Mouse (Mus musculus) heart, embryonic 16.5 days (tissue): ENCODE measurements around the gene Mamstr. TPM values are rescaled to one million over a fixed set of nuclear protein-coding genes. Genes with fewer than 3 reads are reported as not detected.
"Not testable (repeated sequence)": the region's sequence is repeated elsewhere in the genome, so short reads cannot be mapped to it uniquely, and the experiment has no call there.

Experiments used
- ATAC-seq: fragments of 200-750 bp; cut with Nextera tagmentation; replicated peaks from 2 replicates; pipeline ENCODE4 v1.8.0; 2017; ENCODE audit warnings: moderate number of reproducible peaks; ENCODE audit not compliant: insufficient read depth, low FRiP score; ENCODE audit errors: extremely low read depth
- H3K27ac ChIP-seq: fragments of 300-500 bp; sonication (generic); 2 replicates; pipeline ENCODE4 v1.5.1; 2014; ENCODE audit warnings: mild to moderate bottlenecking, low read length, control low read depth, moderate library complexity
- H3K27me3 ChIP-seq: fragments of 300-500 bp; sonication (generic); 2 replicates; pipeline ENCODE4 v1.6.1; 2014; ENCODE audit warnings: low read length, mixed read lengths; ENCODE audit not compliant: control insufficient read depth, insufficient read depth
- H3K36me3 ChIP-seq: fragments of 300-500 bp; sonication (generic); 2 replicates; pipeline ENCODE4 v1.6.1; 2014; ENCODE audit not compliant: control insufficient read depth, insufficient read depth
- H3K4me1 ChIP-seq: fragments of 300-500 bp; sonication (generic); 2 replicates; pipeline ENCODE4 v1.6.1; 2014; ENCODE audit warnings: low read length, mixed read lengths; ENCODE audit not compliant: control insufficient read depth, insufficient read depth
- H3K4me2 ChIP-seq: fragments of 300-500 bp; sonication (generic); 2 replicates; pipeline ENCODE4 v1.6.1; 2014; ENCODE audit warnings: low read depth, mild to moderate bottlenecking, control low read depth, low read length
- H3K4me3 ChIP-seq: fragments of 300-500 bp; sonication (generic); 2 replicates; pipeline ENCODE4 v1.5.1; 2014; ENCODE audit warnings: mild to moderate bottlenecking, control low read depth, low read length
- H3K9ac ChIP-seq: fragments of 300-500 bp; sonication (generic); 2 replicates; pipeline ENCODE4 v1.6.1; 2014; ENCODE audit warnings: low read length, control low read depth
- H3K9me3 ChIP-seq: fragments of 300-500 bp; sonication (generic); replicated peaks from 2 replicates; pipeline ENCODE4 v1.6.1; 2016; ENCODE audit warnings: low read length; ENCODE audit not compliant: control insufficient read depth
- WGBS: fragments of 180-500 bp; shearing (Covaris S2); extraction: QIAGEN DNeasy Blood & Tissue Kit; methylation state at CpG from one replicate; pipeline ENCODE4 v1.1.7; 2014; 5-methylcytosine and 5-hydroxymethylcytosine counted together
- polyA plus RNA-seq: library from polyadenylated mRNA; unstranded; fragments of >200 nt; fragmentation: Nextera tagmentation; extraction: Ambion mirVana; gene quantifications from 2 replicates; pipeline ENCODE4 v1.2.1, GENCODE M21; 2015

The Mamstr gene
- polyA plus RNA-seq, 1 experiment from 2014 or later: 9.0 TPM

- no peak overlapping the region for H3K27ac ChIP-seq
- no peak for ATAC-seq
- 30% methylated on average over 17 of the region's 17 CpGs for WGBS
Measured at GRCm38 (mm10) chr7:45654424-45655047, 14.8 kb downstream of the Mamstr start.

GRCm38 (mm10) chr7:45660746-45661478 is 21.1 kb downstream of the Mamstr start:
- Histone ChIP-seq H3K27me3 (no peaks in the 10 kb centered on the region), H3K9ac (no peak overlapping the region), H3K4me2 (no peak overlapping the region), H3K27ac (no peak overlapping the region), H3K4me3 (no peak overlapping the region), H3K36me3 (no peaks in the 10 kb centered on the region), H3K4me1 (0 out of 2 replicates have a peak, but pooled peaks cover 4% of the 10 kb centered on the region), H3K9me3 (peaks cover 7% of the 10 kb centered on the region)
- WGBS: 77% methylated on average over 11 of the region's 11 CpGs
- ATAC-seq: no peak

More at GRCm38 (mm10) chr7:45654424-45655047, 14.8 kb downstream of the Mamstr start:
- H3K4me3 ChIP-seq: peak overlapping the region; percentile 23
- H3K4me2 ChIP-seq: peak overlapping the region; percentile 49
- H3K36me3 ChIP-seq: no peaks in the 10 kb centered on the region
- peaks cover 7% of the 10 kb centered on the region for H3K9me3 ChIP-seq
- H3K4me1 ChIP-seq: peaks cover 9% of the 10 kb centered on the region
- no peaks in the 10 kb centered on the region for H3K27me3 ChIP-seq
- no peak overlapping the region for H3K9ac ChIP-seq

GRCm38 (mm10) chr7:45661702-45662101 is 21.9 kb downstream of the Mamstr start:
- not testable (repeated sequence) for H3K4me1 ChIP-seq, H3K27me3 ChIP-seq, H3K4me3 ChIP-seq, ATAC-seq, H3K9ac ChIP-seq, H3K36me3 ChIP-seq, H3K9me3 ChIP-seq, H3K4me2 ChIP-seq, H3K27ac ChIP-seq
- whole genome bisulfite sequencing: 95% methylated on average over 5 of the region's 6 CpGs

GRCm38 (mm10) chr7:45665303-45666138 is 25.7 kb downstream of the Mamstr start:
- no peak for ATAC-seq
- Histone ChIP-seq H3K9me3 (no peaks in the 10 kb centered on the region), H3K4me1 (0 out of 2 replicates have a peak, but pooled peaks cover 4% of the 10 kb centered on the region), H3K9ac (no peak overlapping the region), H3K4me3 (no peak overlapping the region), H3K27ac (no peak overlapping the region), H3K36me3 (no peaks in the 10 kb centered on the region), H3K4me2 (no peak overlapping the region), H3K27me3 (no peaks in the 10 kb centered on the region)
- WGBS: 46% methylated on average over 13 of the region's 13 CpGs

GRCm38 (mm10) chr7:45666161-45666560 is 26.4 kb downstream of the Mamstr start, which contains the start of gene Fut2:
Gene Fut2 (minus strand): TSS chr7:45666394.
- no peak within 1 kb of the TSS for H3K4me2 ChIP-seq
- no peak for ATAC-seq

GRCm38 (mm10) chr7:45667761-45668160 is 28.0 kb downstream of the Mamstr start:
- WGBS: 68% methylated on average over 14 of the region's 14 CpGs
- H3K27ac ChIP-seq: no peak overlapping the region

More at GRCm38 (mm10) chr7:45666161-45666560, 26.4 kb downstream of the Mamstr start, which contains the start of gene Fut2:
- H3K9me3 ChIP-seq: no peaks in the 10 kb centered on the region
- H3K27me3 ChIP-seq: no peaks in the 10 kb centered on the region
- no peaks in the 10 kb centered on the region for H3K36me3 ChIP-seq
- 77% methylated on average over 7 of the region's 7 CpGs for WGBS
- no peak within 1 kb of the TSS for H3K9ac ChIP-seq
- H3K27ac ChIP-seq: no peak within 1 kb of the TSS
- H3K4me1 ChIP-seq: 0 out of 2 replicates have a peak, but pooled peaks cover 4% of the 10 kb centered on the region
- no peak within 1 kb of the TSS for H3K4me3 ChIP-seq

GRCm38 (mm10) chr7:45668921-45669320 is 29.1 kb downstream of the Mamstr start:
- Histone ChIP-seq H3K4me3 (no peak overlapping the region), H3K9me3 (0 out of 2 replicates have a peak, but pooled peaks cover 3% of the 10 kb centered on the region), H3K4me1 (0 out of 2 replicates have a peak, but pooled peaks cover 4% of the 10 kb centered on the region), H3K27ac (no peak overlapping the region), H3K9ac (no peak overlapping the region), H3K36me3 (no peaks in the 10 kb centered on the region), H3K4me2 (no peak overlapping the region), H3K27me3 (no peaks in the 10 kb centered on the region)
- 94% methylated on average over 9 of the region's 9 CpGs for WGBS
- ATAC-seq: no peak

More at GRCm38 (mm10) chr7:45667761-45668160, 28.0 kb downstream of the Mamstr start:
- H3K4me3 ChIP-seq: no peak overlapping the region
- H3K4me1 ChIP-seq: 0 out of 2 replicates have a peak, but pooled peaks cover 4% of the 10 kb centered on the region
- H3K9me3 ChIP-seq: 0 out of 2 replicates have a peak, but pooled peaks cover 3% of the 10 kb centered on the region
- no peak overlapping the region for H3K4me2 ChIP-seq
- H3K36me3 ChIP-seq: no peaks in the 10 kb centered on the region
- H3K27me3 ChIP-seq: no peaks in the 10 kb centered on the region
- ATAC-seq: no peak
- no peak overlapping the region for H3K9ac ChIP-seq

- Histone ChIP-seq H3K4me1 (peaks cover 26% of the 10 kb centered on the region), H3K4me3 (no peak overlapping the region), H3K27ac (no peak overlapping the region), H3K27me3 (no peaks in the 10 kb centered on the region), H3K9ac (no peak overlapping the region), H3K36me3 (no peaks in the 10 kb centered on the region), H3K4me2 (no peak overlapping the region), H3K9me3 (no peaks in the 10 kb centered on the region)
- no peak for ATAC-seq
- WGBS: 78% methylated on average over 7 of the region's 7 CpGs
Measured at GRCm38 (mm10) chr7:45677627-45678295, 38.0 kb downstream of the Mamstr start.
